Mouse (Mus musculus) limb, embryonic 10.5 days (tissue): ENCODE results near the gene Cep57l1. TPM values are rescaled to one million over a fixed set of nuclear protein-coding genes. Genes with fewer than 3 reads are reported as not detected.

Experiments
- DNase-seq: peaks from one replicate; pipeline ENCODE4 v3.0.0-alpha.2; 2017; ENCODE audit warnings: low spot score
- H3K27ac ChIP-seq: fragments of 300-500 bp; sonication (generic); 2 replicates; pipeline ENCODE4 v1.5.1; 2016; ENCODE audit warnings: mild to moderate bottlenecking
- H3K27me3 ChIP-seq: fragments of 300-500 bp; sonication (generic); 2 replicates; pipeline ENCODE4 v1.6.1; 2016; ENCODE audit warnings: low read depth, mild to moderate bottlenecking; ENCODE audit not compliant: poor library complexity, severe bottlenecking
- H3K36me3 ChIP-seq: fragments of 300-500 bp; sonication (generic); 2 replicates; pipeline ENCODE4 v1.6.1; 2016; ENCODE audit warnings: mild to moderate bottlenecking, moderate library complexity
- H3K4me1 ChIP-seq: fragments of 300-500 bp; sonication (generic); 2 replicates; pipeline ENCODE4 v1.6.1; 2016
- H3K4me3 ChIP-seq: fragments of 300-500 bp; sonication (generic); 2 replicates; pipeline ENCODE4 v1.5.1; 2016; ENCODE audit warnings: mild to moderate bottlenecking, moderate library complexity
- H3K9me3 ChIP-seq: fragments of 300-500 bp; sonication (generic); replicated peaks from 2 replicates; pipeline ENCODE4 v1.6.1; 2016; ENCODE audit warnings: mild to moderate bottlenecking
- WGBS: fragments of 180-500 bp; shearing (Covaris S2); methylation state at CpG from one replicate; pipeline ENCODE4 v1.1.7; 2016; 5-methylcytosine and 5-hydroxymethylcytosine counted together
- polyA plus RNA-seq: library from polyadenylated mRNA; unstranded; fragments of >200 nt; fragmentation: Nextera tagmentation; extraction: Ambion mirVana; gene quantifications from 2 replicates; pipeline ENCODE4 v1.2.1, GENCODE M21; 2016

The Cep57l1 gene
- polyA plus RNA-seq, 1 experiment from 2014 or later, result 25.9 TPM

- no peak for DNase-seq
- Histone ChIP-seq H3K4me1 (peaks cover 11% of the 10 kb centered on the region; the same call in 1 of the 2 replicates), H3K27me3 (no peaks in the 10 kb centered on the region), H3K4me3 (no peak overlapping the region), H3K9me3 (no peaks in the 10 kb centered on the region), H3K36me3 (no peaks in the 10 kb centered on the region), H3K27ac (no peak overlapping the region)
- WGBS, result 90% methylated on average over 14 of the region's 14 CpGs
Measured at GRCm38 (mm10) chr10:41715557-41715956, 94.1 kb downstream of the Cep57l1 start.

GRCm38 (mm10) chr10:41711467-41711866, 98.2 kb downstream of the Cep57l1 start:
- no peak overlapping the region for H3K4me3 ChIP-seq

GRCm38 (mm10) chr10:41710773-41711172, 98.9 kb downstream of the Cep57l1 start:
- H3K4me1 ChIP-seq, result no peaks in the 10 kb centered on the region
- WGBS, result 97% methylated on average over 8 of the region's 8 CpGs
- H3K36me3 ChIP-seq, result no peaks in the 10 kb centered on the region
- H3K27me3 ChIP-seq, result no peaks in the 10 kb centered on the region
- H3K27ac ChIP-seq, result no peak overlapping the region
- no peaks in the 10 kb centered on the region for H3K9me3 ChIP-seq
- no peak for DNase-seq
- H3K4me3 ChIP-seq, result no peak overlapping the region

More at GRCm38 (mm10) chr10:41711467-41711866, 98.2 kb downstream of the Cep57l1 start:
- no peak overlapping the region for H3K27ac ChIP-seq
- no peaks in the 10 kb centered on the region for H3K27me3 ChIP-seq
- no peaks in the 10 kb centered on the region for H3K36me3 ChIP-seq
- DNase-seq, result no peak
- H3K4me1 ChIP-seq, result peaks cover 4% of the 10 kb centered on the region; the same call in 1 of the 2 replicates
- 61% methylated on average over 7 of the region's 7 CpGs for WGBS
- no peaks in the 10 kb centered on the region for H3K9me3 ChIP-seq

GRCm38 (mm10) chr10:41709341-41709740, 100.3 kb downstream of the Cep57l1 start:
- H3K4me3 ChIP-seq, result no peak overlapping the region
- H3K36me3 ChIP-seq, result no peaks in the 10 kb centered on the region
- H3K9me3 ChIP-seq, result no peaks in the 10 kb centered on the region
- H3K27ac ChIP-seq, result no peak overlapping the region
- no peaks in the 10 kb centered on the region for H3K4me1 ChIP-seq
- no peak for DNase-seq
- H3K27me3 ChIP-seq, result no peaks in the 10 kb centered on the region
- WGBS, result 86% methylated on average over 8 of the region's 8 CpGs

GRCm38 (mm10) chr10:41699669-41700068, 110.0 kb downstream of the Cep57l1 start:
- H3K27me3 ChIP-seq, result no peaks in the 10 kb centered on the region
- H3K36me3 ChIP-seq, result no peaks in the 10 kb centered on the region
- 84% methylated on average over 5 of the region's 5 CpGs for WGBS
- H3K9me3 ChIP-seq, result no peaks in the 10 kb centered on the region
- H3K27ac ChIP-seq, result no peak overlapping the region
- H3K4me1 ChIP-seq, result no peaks in the 10 kb centered on the region
- no peak for DNase-seq
- no peak overlapping the region for H3K4me3 ChIP-seq

GRCm38 (mm10) chr10:41697040-41697439, 112.6 kb downstream of the Cep57l1 start:
- Histone ChIP-seq H3K36me3 (no peaks in the 10 kb centered on the region), H3K4me1 (0 out of 2 replicates have a peak, but pooled peaks cover under 1% of the 10 kb centered on the region), H3K27me3 (no peaks in the 10 kb centered on the region), H3K4me3 (no peak overlapping the region), H3K27ac (no peak overlapping the region), H3K9me3 (no peaks in the 10 kb centered on the region)
- no peak for DNase-seq
- WGBS, result 89% methylated on average over 11 of the region's 11 CpGs

- DNase-seq, result no peak
- WGBS, result 76% methylated on average over 4 of the region's 4 CpGs
- peaks cover 16% of the 10 kb centered on the region for H3K4me1 ChIP-seq
- no peak overlapping the region for H3K4me3 ChIP-seq
- no peaks in the 10 kb centered on the region for H3K27me3 ChIP-seq
- no peak overlapping the region for H3K27ac ChIP-seq
- no peaks in the 10 kb centered on the region for H3K36me3 ChIP-seq
- no peaks in the 10 kb centered on the region for H3K9me3 ChIP-seq
Measured at GRCm38 (mm10) chr10:41690978-41691377, 118.7 kb downstream of the Cep57l1 start.

GRCm38 (mm10) chr10:41689941-41690887, 119.5 kb downstream of the Cep57l1 start:
- WGBS, result 23% methylated on average over 24 of the region's 24 CpGs
- Histone ChIP-seq H3K27ac (peak overlapping the region; percentile 77), H3K27me3 (no peaks in the 10 kb centered on the region), H3K9me3 (no peaks in the 10 kb centered on the region), H3K4me3 (peak overlapping the region; percentile 51), H3K36me3 (no peaks in the 10 kb centered on the region), H3K4me1 (peaks cover 16% of the 10 kb centered on the region)
- peak; percentile 75 for DNase-seq

GRCm38 (mm10) chr10:41684548-41684996, 125.1 kb downstream of the Cep57l1 start:
- peak; percentile 59 for DNase-seq
- Histone ChIP-seq H3K4me1 (peaks cover 7% of the 10 kb centered on the region; the same call in 1 of the 2 replicates), H3K27me3 (peaks cover 12% of the 10 kb centered on the region), H3K27ac (peak overlapping the region; percentile 39; the same call in 1 of the 2 replicates), H3K36me3 (no peaks in the 10 kb centered on the region), H3K4me3 (peak overlapping the region; percentile 42), H3K9me3 (no peaks in the 10 kb centered on the region)
- 4% methylated on average over 21 of the region's 21 CpGs for WGBS

GRCm38 (mm10) chr10:41682546-41683393, 126.9 kb downstream of the Cep57l1 start:
- no peaks in the 10 kb centered on the region for H3K9me3 ChIP-seq
- peaks cover 14% of the 10 kb centered on the region; the same call in 1 of the 2 replicates for H3K4me1 ChIP-seq
- H3K27me3 ChIP-seq, result peaks cover 12% of the 10 kb centered on the region
- H3K27ac ChIP-seq, result no peak overlapping the region
- WGBS, result 48% methylated on average over 16 of the region's 16 CpGs
- no peak overlapping the region for H3K4me3 ChIP-seq
- peak; percentile 85 for DNase-seq
- H3K36me3 ChIP-seq, result no peaks in the 10 kb centered on the region

- H3K4me1 ChIP-seq, result peaks cover 7% of the 10 kb centered on the region; the same call in 1 of the 2 replicates
- H3K9me3 ChIP-seq, result no peaks in the 10 kb centered on the region
- peak overlapping the region; percentile 16; the same call in 1 of the 2 replicates for H3K4me3 ChIP-seq
- WGBS, result 33% methylated on average over 18 of the region's 18 CpGs
- H3K36me3 ChIP-seq, result no peaks in the 10 kb centered on the region
- peak; percentile 76 for DNase-seq
- H3K27ac ChIP-seq, result peak overlapping the region; percentile 34; the same call in 1 of the 2 replicates
- H3K27me3 ChIP-seq, result peaks cover 6% of the 10 kb centered on the region
Measured at GRCm38 (mm10) chr10:41678746-41679360, 130.8 kb downstream of the Cep57l1 start.

GRCm38 (mm10) chr10:41677396-41677795, 132.3 kb downstream of the Cep57l1 start:
- Histone ChIP-seq H3K4me3 (no peak overlapping the region), H3K4me1 (peaks cover 7% of the 10 kb centered on the region; the same call in 1 of the 2 replicates), H3K27me3 (no peaks in the 10 kb centered on the region), H3K9me3 (no peaks in the 10 kb centered on the region), H3K36me3 (no peaks in the 10 kb centered on the region), H3K27ac (no peak overlapping the region)
- 66% methylated on average over 8 of the region's 8 CpGs for WGBS
- DNase-seq, result no peak
